Mouse (Mus musculus) intestine, embryonic 15.5 days (tissue): ENCODE data around the gene Sun2. TPM values are rescaled to one million over a fixed set of nuclear protein-coding genes. Genes with fewer than 3 reads are reported as not detected.

Source experiments
- ATAC-seq: fragments of 200-750 bp; cut with Nextera tagmentation; 2 replicates; pipeline ENCODE4 v1.8.0; 2017; ENCODE audit warnings: moderate TSS enrichment, moderate library complexity
- H3K27ac ChIP-seq: fragments of 300-500 bp; sonication (generic); 2 replicates; pipeline ENCODE4 v1.5.1; 2015; ENCODE audit warnings: mild to moderate bottlenecking, inconsistent platforms
- H3K27me3 ChIP-seq: fragments of 300-500 bp; sonication (generic); replicated peaks from 2 replicates; pipeline ENCODE4 v1.6.1; 2015; ENCODE audit warnings: inconsistent platforms
- H3K36me3 ChIP-seq: fragments of 300-500 bp; sonication (generic); 2 replicates; pipeline ENCODE4 v1.6.1; 2015; ENCODE audit warnings: inconsistent platforms
- H3K4me1 ChIP-seq: fragments of 300-500 bp; sonication (generic); replicated peaks from 2 replicates; pipeline ENCODE4 v1.6.1; 2015; ENCODE audit warnings: inconsistent platforms
- H3K4me2 ChIP-seq: fragments of 300-500 bp; sonication (generic); replicated peaks from 2 replicates; pipeline ENCODE4 v1.6.1; 2015; ENCODE audit warnings: mild to moderate bottlenecking, inconsistent platforms
- H3K4me3 ChIP-seq: fragments of 300-500 bp; sonication (generic); replicated peaks from 2 replicates; pipeline ENCODE4 v1.5.1; 2015; ENCODE audit warnings: inconsistent platforms
- H3K9ac ChIP-seq: fragments of 300-500 bp; sonication (generic); 2 replicates; pipeline ENCODE4 v1.6.1; 2015; ENCODE audit warnings: inconsistent platforms
- H3K9me3 ChIP-seq: fragments of 300-500 bp; sonication (generic); 2 replicates; pipeline ENCODE4 v1.6.1; 2016; ENCODE audit warnings: inconsistent platforms
- WGBS: fragments of 180-500 bp; shearing (Covaris S2); methylation state at CpG from one replicate; pipeline ENCODE4 v1.1.7; 2015; 5-methylcytosine and 5-hydroxymethylcytosine counted together
- polyA plus RNA-seq: library from polyadenylated mRNA; unstranded; fragments of >200 nt; fragmentation: Nextera tagmentation; extraction: Ambion mirVana; gene quantifications from 2 replicates; pipeline ENCODE4 v1.2.1, GENCODE M21; 2015

The Sun2 gene
- polyA plus RNA-seq, result 3.4 and 4.5 TPM in 2 replicates

DNA sequence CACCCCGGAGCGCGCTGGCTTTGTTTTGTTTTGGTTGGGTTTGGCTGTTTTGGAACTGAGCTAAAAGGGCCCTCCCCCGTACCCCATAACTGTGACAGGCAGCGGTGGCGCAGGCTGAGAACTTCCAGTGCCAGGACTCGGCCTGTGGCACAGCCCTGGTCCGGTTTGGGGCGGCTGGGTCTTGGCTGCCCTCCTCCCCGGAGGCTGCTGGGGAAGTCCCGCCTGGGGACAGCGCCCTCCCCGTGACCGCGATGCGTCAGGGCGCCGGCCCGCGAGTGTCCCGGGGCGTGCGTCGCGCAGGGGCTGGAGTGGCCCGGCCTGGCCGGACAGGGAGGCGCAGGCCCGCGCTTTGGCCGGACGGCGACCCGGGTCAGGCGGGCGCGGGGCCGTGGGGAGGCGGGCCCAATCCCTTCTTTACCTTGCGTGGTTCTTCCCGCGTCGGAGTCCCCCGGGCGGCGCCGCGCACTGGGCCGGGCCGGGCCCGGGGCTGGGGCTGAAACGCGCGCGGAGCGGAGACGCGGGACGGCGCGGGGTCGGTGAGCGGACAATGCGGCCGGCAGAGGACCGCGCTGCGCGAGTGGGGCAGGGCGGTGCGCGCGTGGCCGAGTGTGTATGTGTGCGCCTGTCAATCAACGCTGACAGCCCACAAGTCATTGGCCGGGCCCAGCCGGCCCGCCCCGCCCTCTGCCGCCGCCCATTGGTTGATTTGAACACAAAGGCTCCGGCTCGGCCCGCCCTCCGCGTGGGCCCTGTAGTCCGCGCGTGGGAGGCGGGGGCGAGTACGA is at the start of gene Sun2:
TSS of gene Sun2 (minus strand) at position 616 of the 785 bp plus-strand sequence.
- Histone ChIP-seq H3K27me3 (no peaks in the 10 kb centered on the region), H3K36me3 (peaks cover 16% of the 10 kb centered on the region), H3K9ac (peak within 1 kb of the TSS; percentile 92), H3K4me1 (peaks cover 21% of the 10 kb centered on the region), H3K27ac (peak within 1 kb of the TSS; percentile 54), H3K4me3 (peak within 1 kb of the TSS; percentile 97), H3K4me2 (peak within 1 kb of the TSS; percentile 90), H3K9me3 (no peaks in the 10 kb centered on the region)
- WGBS, result under 1% methylated on average over 89 of the region's 93 CpGs
- peak; percentile 93 for ATAC-seq

DNA sequence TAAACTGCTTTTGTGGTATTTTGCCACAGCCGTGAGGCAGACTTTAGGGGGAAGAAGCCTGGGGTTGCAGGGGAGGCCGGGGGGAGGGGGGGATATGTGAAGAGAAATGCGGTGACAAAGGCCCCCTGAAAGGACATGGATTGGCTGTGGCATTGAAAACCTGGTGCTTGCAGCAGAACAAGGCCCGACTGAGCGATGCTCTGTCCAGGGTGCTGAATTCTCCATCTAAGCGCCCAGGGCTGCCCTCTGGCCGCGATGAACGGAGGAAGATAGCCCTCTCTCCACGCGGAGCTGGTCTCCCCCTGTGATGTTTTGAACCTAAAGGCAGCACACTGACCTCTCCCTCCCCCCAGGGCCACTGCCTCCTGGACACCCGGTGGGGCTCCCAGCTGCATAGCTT is 49.2 kb upstream of the Sun2 start:
- 0 out of 2 replicates have a peak, but pooled peaks have one; percentile 34 for ATAC-seq
- H3K9ac ChIP-seq, result no peak overlapping the region
- no peaks in the 10 kb centered on the region for H3K9me3 ChIP-seq
- no peak overlapping the region for H3K4me2 ChIP-seq
- H3K4me3 ChIP-seq, result no peak overlapping the region
- WGBS, result 3% methylated on average over 12 of the region's 12 CpGs
- peaks cover 4% of the 10 kb centered on the region; the same call in 1 of the 2 replicates for H3K27me3 ChIP-seq
- H3K36me3 ChIP-seq, result no peaks in the 10 kb centered on the region
- H3K27ac ChIP-seq, result no peak overlapping the region
- H3K4me1 ChIP-seq, result no peaks in the 10 kb centered on the region

DNA sequence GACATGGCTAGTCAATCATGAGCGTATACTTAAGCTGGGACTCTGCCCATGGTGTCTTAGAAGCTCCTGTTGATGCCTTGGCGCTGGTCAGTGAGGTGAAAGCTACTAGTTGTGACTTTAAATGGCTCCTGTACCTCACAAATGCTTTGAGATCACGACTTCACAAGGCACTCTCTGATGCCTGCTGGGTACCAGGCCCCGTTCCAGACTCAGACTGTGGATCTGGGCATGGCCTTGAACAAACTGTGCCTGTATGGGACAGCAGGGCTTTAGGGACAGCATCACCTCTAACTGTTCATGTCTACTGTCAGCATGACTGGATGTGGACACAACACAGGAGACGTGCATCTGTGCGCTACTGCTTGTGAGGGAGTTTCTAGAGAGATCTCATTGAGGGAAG is 48.6 kb upstream of the Sun2 start:
- no peaks in the 10 kb centered on the region for H3K4me1 ChIP-seq
- H3K36me3 ChIP-seq, result no peaks in the 10 kb centered on the region
- no peak overlapping the region for H3K27ac ChIP-seq
- H3K27me3 ChIP-seq, result peaks cover 7% of the 10 kb centered on the region
- ATAC-seq, result no peak
- WGBS, result 82% methylated on average over 6 of the region's 6 CpGs
- no peak overlapping the region for H3K4me2 ChIP-seq
- no peak overlapping the region for H3K4me3 ChIP-seq
- H3K9me3 ChIP-seq, result no peaks in the 10 kb centered on the region
- H3K9ac ChIP-seq, result no peak overlapping the region

DNA sequence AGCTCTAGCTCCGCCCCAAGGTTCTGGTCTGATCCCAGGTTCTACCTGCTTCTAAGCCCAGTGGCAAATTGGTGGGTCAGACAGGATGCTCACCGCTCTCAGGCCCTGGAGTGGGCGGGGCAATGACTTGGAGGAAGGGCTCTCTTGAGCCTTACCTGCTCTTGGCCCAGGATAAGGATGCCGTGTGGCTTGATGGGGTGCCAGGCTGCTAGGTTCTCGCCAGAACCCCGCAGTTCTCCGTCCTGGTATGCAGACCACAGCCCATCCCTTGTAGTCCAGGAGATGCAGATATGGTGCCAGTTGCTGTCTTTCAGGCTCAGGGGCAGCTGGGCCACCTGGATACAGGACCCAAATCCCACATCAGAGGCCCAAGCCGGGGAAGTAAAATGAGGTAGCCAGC is 47.8 kb upstream of the Sun2 start:
- H3K4me3 ChIP-seq, result no peak overlapping the region
- no peak for ATAC-seq
- peaks cover 7% of the 10 kb centered on the region for H3K27me3 ChIP-seq
- WGBS, result 55% methylated on average over 8 of the region's 8 CpGs
- H3K4me2 ChIP-seq, result no peak overlapping the region
- H3K9me3 ChIP-seq, result no peaks in the 10 kb centered on the region
- H3K36me3 ChIP-seq, result no peaks in the 10 kb centered on the region
- H3K4me1 ChIP-seq, result no peaks in the 10 kb centered on the region
- no peak overlapping the region for H3K27ac ChIP-seq
- no peak overlapping the region for H3K9ac ChIP-seq

DNA sequence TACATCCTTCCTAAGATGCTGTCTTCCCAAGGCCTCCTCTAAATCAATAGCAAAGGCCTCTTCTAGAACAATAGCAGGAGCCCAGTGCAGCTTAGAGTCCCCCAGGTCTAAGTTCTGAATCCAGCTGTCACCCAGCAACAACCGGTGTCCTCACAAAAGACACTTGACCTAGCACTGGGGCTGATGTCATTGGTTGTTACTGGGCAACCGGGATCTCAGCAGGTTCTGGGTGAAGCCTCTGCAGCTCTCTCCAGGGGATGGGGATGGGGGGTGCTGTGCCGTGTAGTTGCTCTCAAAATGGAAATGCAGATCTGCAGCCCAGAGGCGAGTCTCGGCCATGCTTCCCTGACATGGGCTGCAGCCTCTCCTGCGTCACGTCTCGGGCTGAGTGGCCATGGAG is 45.5 kb upstream of the Sun2 start:
- no peak overlapping the region for H3K4me3 ChIP-seq
- H3K36me3 ChIP-seq, result no peaks in the 10 kb centered on the region
- no peak for ATAC-seq
- H3K27ac ChIP-seq, result no peak overlapping the region
- H3K27me3 ChIP-seq, result peaks cover 7% of the 10 kb centered on the region
- WGBS, result 55% methylated on average over 8 of the region's 8 CpGs
- H3K9ac ChIP-seq, result no peak overlapping the region
- no peaks in the 10 kb centered on the region for H3K4me1 ChIP-seq
- H3K9me3 ChIP-seq, result no peaks in the 10 kb centered on the region
- no peak overlapping the region for H3K4me2 ChIP-seq

DNA sequence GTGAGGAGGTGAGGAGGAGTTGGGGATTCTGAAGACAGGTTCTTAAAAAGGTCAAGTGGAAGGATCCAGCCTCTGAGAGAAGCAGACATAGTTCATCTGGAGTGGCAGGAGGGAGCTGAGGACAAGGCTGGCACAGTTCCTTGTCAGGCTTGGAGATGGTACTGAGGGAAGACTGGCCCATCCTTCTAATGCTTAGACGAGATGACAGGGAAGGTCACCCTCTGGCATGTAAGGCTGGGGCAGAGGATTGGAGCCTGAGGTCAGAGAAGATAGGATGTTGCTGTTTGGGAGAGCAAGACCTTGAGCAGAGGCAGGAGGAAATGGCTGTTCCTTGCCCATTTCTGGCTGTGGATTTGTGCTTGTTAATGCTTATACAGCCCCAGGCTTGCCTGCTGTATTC is 42.7 kb upstream of the Sun2 start:
- no peaks in the 10 kb centered on the region for H3K4me1 ChIP-seq
- ATAC-seq, result no peak
- 58% methylated on average over 1 of the region's 1 CpGs for WGBS
- no peak overlapping the region for H3K4me2 ChIP-seq
- no peak overlapping the region for H3K4me3 ChIP-seq
- H3K27ac ChIP-seq, result no peak overlapping the region
- no peaks in the 10 kb centered on the region for H3K9me3 ChIP-seq
- H3K36me3 ChIP-seq, result no peaks in the 10 kb centered on the region
- H3K27me3 ChIP-seq, result peaks cover 11% of the 10 kb centered on the region; the same call in 1 of the 2 replicates
- no peak overlapping the region for H3K9ac ChIP-seq

DNA sequence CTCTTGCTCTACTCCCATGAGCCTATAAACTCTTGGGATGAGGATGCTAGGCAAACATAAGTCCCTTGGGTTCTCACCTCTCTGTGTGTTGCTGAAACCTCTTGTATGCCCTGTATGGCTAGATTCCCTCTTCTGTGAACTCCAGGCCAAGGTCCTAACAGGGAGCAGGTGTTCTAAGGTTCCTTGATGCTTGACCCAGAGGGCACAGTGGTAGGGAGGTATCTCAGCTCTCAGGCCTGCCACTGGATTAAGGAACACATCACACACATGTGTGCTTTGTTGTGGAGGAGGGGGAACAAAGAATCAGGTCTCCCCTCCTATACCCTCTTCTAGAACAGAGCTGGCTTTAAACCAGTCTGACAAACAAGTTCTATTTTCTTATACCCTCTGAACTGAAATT is 35.4 kb upstream of the Sun2 start, which contains the start of gene Dnal4:
TSS of gene Dnal4 (minus strand) at position 101 of the 400 bp plus-strand sequence.
- Histone ChIP-seq H3K4me3 (no peak within 1 kb of the TSS), H3K9ac (no peak within 1 kb of the TSS), H3K27me3 (0 out of 2 replicates have a peak, but pooled peaks cover 4% of the 10 kb centered on the region), H3K9me3 (no peaks in the 10 kb centered on the region), H3K36me3 (no peaks in the 10 kb centered on the region), H3K27ac (no peak within 1 kb of the TSS), H3K4me1 (peaks cover 8% of the 10 kb centered on the region), H3K4me2 (no peak within 1 kb of the TSS)
- ATAC-seq, result no peak

DNA sequence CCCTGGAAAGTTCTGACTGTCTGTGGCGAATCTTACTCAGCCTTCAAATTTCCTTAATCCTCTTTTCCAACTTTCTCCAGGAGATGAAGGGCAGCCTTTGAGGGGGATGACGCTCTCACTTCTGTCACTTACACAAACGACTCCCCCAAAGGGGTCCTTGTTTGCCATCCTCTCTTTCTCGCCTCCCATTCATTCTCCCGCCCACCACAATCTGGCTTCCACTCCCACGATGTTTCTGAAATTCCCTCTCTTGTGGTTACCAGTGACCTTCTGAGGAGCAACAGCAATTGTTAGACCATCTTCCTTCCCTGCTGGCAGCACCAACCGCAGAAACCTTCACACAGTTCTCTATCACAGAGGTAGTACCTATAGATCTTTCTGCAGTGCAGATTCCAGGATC is 33.3 kb upstream of the Sun2 start:
- Histone ChIP-seq H3K36me3 (no peaks in the 10 kb centered on the region), H3K9me3 (no peaks in the 10 kb centered on the region), H3K9ac (no peak overlapping the region), H3K4me3 (no peak overlapping the region), H3K27me3 (no peaks in the 10 kb centered on the region), H3K4me2 (no peak overlapping the region), H3K4me1 (peaks cover 14% of the 10 kb centered on the region), H3K27ac (no peak overlapping the region)
- ATAC-seq, result no peak
- WGBS, result 62% methylated on average over 7 of the region's 7 CpGs

DNA sequence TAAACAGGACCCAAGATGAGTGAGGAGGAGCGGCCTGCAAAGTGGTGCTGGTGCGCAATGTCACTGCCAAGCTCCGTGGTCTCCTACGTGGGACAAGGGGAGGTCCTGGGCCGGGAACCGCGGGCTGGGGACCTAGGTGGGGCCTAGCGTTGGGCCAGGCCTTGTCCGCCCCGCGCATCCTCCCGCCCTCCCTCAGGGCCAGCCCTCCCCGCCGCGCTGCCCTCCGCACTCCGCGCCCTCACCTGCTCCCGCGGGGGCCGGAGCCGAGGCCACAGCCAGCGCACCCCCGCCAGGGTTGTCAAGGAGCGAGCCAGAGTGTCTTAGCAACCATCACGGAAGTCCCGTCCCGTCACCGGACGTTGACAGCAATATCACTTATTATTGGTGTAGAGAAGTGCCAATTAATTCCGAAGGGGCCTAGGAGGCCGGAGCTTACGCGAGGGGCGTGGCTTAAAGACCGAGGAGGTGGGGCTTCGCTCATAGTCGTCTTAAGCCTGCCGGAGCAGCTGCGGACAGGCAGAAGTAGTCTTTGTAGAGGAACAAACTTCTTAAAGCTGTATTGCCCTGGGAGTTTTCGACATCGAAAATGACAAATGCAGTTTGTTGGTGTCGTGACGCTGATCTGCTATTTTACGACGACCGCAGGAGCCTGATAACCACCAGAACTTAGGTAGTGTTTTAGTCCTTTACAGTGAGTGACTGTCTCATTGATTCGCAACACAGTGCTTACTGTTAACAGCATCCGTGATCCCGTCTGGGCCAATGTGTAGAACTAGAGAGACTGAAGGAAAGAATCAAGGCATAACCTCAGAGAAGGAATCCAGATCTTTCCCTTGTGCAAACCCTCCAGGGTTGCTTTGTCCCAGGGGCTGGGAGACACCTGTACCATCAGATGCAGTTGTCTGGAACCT is 32.0 kb upstream of the Sun2 start:
- Histone ChIP-seq H3K9me3 (no peaks in the 10 kb centered on the region), H3K4me3 (peak overlapping the region; percentile 93), H3K27ac (peak overlapping the region; percentile 80), H3K9ac (peak overlapping the region; percentile 89), H3K4me2 (peak overlapping the region; percentile 78), H3K27me3 (no peaks in the 10 kb centered on the region), H3K36me3 (no peaks in the 10 kb centered on the region), H3K4me1 (peaks cover 16% of the 10 kb centered on the region)
- under 1% methylated on average over 47 of the region's 50 CpGs for WGBS
- peak; percentile 99 for ATAC-seq

DNA sequence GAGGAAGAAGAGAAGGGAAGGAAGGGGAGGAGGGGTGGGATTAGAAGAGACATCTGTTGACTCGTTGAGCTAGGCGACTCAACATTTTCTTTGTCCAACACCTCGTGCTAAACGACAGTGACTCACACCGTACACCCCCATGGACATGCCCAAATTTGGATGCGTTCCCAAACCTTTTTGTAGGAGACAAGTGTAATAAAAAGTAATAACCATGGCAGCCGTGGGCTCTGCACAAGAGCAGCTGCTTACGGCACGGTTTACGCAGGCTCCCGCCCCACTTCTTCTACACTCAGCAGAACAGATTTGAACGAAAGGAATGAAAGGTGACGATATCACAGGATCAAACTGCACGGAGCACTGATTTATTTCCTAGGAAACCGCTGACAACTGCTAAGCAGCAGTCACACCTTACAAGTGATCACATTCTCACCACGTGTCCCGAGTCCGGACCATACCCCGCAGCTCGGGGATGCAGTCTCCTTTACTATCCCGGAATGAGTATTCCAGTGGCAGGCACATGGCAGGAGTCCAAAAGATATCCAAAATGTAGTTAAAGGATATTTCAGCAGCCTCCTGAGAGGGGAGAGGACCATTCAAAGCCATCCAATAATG is 28.4 kb upstream of the Sun2 start:
- no peak overlapping the region for H3K4me2 ChIP-seq
- peaks cover 16% of the 10 kb centered on the region for H3K4me1 ChIP-seq
- no peak overlapping the region for H3K27ac ChIP-seq
- H3K36me3 ChIP-seq, result no peaks in the 10 kb centered on the region
- no peak for ATAC-seq
- WGBS, result 73% methylated on average over 21 of the region's 21 CpGs
- no peaks in the 10 kb centered on the region for H3K27me3 ChIP-seq
- H3K9ac ChIP-seq, result no peak overlapping the region
- H3K4me3 ChIP-seq, result no peak overlapping the region
- H3K9me3 ChIP-seq, result no peaks in the 10 kb centered on the region

DNA sequence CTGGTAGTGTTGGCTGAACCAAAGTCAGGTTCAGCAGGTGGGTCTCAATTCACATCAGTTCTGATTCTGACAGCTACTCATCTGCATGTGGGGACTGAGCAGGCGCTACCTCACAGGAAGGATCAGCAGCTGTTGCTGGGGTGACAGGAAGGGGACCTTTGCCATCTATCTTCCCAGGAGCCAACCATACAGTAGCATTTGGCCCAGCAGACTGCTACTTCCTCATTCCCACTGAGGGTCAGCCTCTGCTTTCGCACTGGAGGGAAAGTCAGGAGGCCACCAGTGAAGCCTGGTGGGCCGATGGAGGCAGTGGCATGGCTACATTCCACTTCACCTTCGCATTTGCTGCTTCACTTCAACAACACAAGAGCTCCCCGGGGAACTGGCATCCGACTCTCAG is 26.0 kb upstream of the Sun2 start:
- Histone ChIP-seq H3K4me3 (no peak overlapping the region), H3K36me3 (peaks cover 6% of the 10 kb centered on the region; the same call in 1 of the 2 replicates), H3K9ac (no peak overlapping the region), H3K27ac (no peak overlapping the region), H3K4me2 (no peak overlapping the region), H3K4me1 (peaks cover 13% of the 10 kb centered on the region), H3K27me3 (no peaks in the 10 kb centered on the region), H3K9me3 (no peaks in the 10 kb centered on the region)
- ATAC-seq, result no peak
- WGBS, result 70% methylated on average over 6 of the region's 6 CpGs
